Mouse (Mus musculus) spleen, adult 2 months (tissue): Measurements from ENCODE around the gene Ttc13.

Experiments
- CTCF ChIP-seq: fragments of 200-500 bp; IDR thresholded peaks from 2 replicates; pipeline ENCODE4 v1.5.1; 2011; ENCODE audit warnings: mild to moderate bottlenecking, inconsistent platforms; ENCODE audit not compliant: insufficient read depth, insufficient read length, insufficient replicate concordance; ENCODE audit errors: extremely low read depth
- POLR2A ChIP-seq: fragments of 200-500 bp; IDR thresholded peaks from 2 replicates; pipeline ENCODE4 v1.6.1; 2011; ENCODE audit warnings: low read depth, low read length, inconsistent platforms

DNA sequence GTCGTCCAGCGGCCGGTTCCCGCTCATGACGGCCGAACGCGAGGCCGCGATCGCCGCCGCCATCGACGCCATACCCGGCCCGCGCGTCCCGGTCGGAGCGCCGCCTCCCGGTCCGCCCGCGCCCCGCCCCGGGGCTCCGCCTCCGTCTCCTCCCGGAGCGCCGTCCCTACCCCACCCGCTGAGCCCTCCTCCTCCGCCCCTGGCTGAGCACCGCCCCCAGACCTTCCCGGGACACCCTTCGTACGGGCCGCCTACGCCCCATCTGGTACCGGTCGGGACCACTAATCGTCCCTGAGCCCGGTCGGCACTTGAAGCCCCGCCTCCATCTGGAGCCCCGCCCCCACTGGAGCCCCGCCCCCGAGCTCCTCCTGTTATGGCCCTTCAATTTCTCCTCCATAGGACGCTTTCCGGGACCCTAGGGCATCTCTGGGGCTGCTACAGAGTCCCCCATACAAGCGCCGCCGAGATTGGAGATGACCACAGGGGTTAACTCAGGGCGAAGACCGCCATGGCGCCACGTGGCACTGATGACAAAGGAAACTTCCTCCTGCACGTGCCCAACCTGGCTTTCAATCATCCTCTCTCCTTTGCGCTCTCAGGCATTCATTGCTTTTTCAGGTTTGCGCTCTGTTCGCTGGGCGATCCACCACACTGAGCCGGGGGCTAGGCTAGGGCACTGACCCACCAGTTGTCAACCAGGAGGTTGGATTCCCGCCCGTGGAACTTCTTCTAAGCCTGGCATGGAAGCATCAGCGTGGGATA, 58.5 kb downstream of the Ttc13 start, which contains the start of gene 2310022B05Rik:
- no peak for TF ChIP-seq CTCF
- no peak for TF ChIP-seq POLR2A
